Mouse (Mus musculus): Measurements from ENCODE around the gene Epha2. TPM values are rescaled to one million over a fixed set of nuclear protein-coding genes. Genes with fewer than 3 reads are reported as not detected.

Epha2 gene
- total RNA-seq, 2 experiments from 2014 or later: 1.3 to 1.7 TPM

Small RNA genes lying within 50 kb of the gene (microRNA-seq; reads per million reads assigned to microRNA genes)
- gene Gm25690: 0 reads per million in 2 experiments

Other genes starting within 250 kb of the Epha2 start
- gene Crocc, start 240.7 kb upstream of the Epha2 start, total RNA-seq (2021): 10 to 100 TPM; 73.7 to 77.2 TPM
- gene Necap2, start 222.9 kb upstream of the Epha2 start, total RNA-seq (2021): 10 to 100 TPM; 38.5 to 40.5 TPM
- not detected for gene Spata21, start 212.9 kb upstream of the Epha2 start, total RNA-seq (2021)
- 10 to 100 TPM; 47.4 to 62.3 TPM for gene Szrd1, start 161.5 kb upstream of the Epha2 start, total RNA-seq (2021)
- gene Fbxo42, start 153.3 kb upstream of the Epha2 start, total RNA-seq (2021): 10 to 100 TPM; 23.7 to 24.5 TPM
- gene Rsg1, start 87.3 kb upstream of the Epha2 start, total RNA-seq (2021): 1 to 10 TPM; 2.7 to 4.1 TPM
- 10 to 100 TPM; 15.5 to 15.9 TPM for gene Arhgef19, start 61.7 kb upstream of the Epha2 start, total RNA-seq (2021)
- 1 to 10 TPM; 2.1 to 3.3 TPM for gene Fam131c, start 67.0 kb downstream of the Epha2 start, total RNA-seq (2021)
- gene Clcnka, start 97.5 kb downstream of the Epha2 start, total RNA-seq (2021): not detected
- not detected for gene Clcnkb, start 114.8 kb downstream of the Epha2 start, total RNA-seq (2021)
- gene Hspb7, start 119.5 kb downstream of the Epha2 start, total RNA-seq (2021): not detected
- 1 to 10 TPM; 4.7 to 5.1 TPM for gene Srarp, start 134.9 kb downstream of the Epha2 start, total RNA-seq (2021)
- 10 to 100 TPM; 34.1 to 34.9 TPM for gene Zbtb17, start 143.4 kb downstream of the Epha2 start, total RNA-seq (2021)
- 10 to 100 TPM; 55.3 to 66.7 TPM for gene Spen, start 237.4 kb downstream of the Epha2 start, total RNA-seq (2021)

Measured in layer of hippocampus, postnatal 36 days (tissue).